Mouse (Mus musculus) intestine, postnatal 0 days (tissue): Measurements from ENCODE around the gene Rhbdf2. TPM values are rescaled to one million over a fixed set of nuclear protein-coding genes. Genes with fewer than 3 reads are reported as not detected.
A peak's percentile ranks its signal among the peaks of the same experiment; 100 is the strongest.

ENCODE experiments used
- ATAC-seq: fragments of 200-750 bp; cut with Nextera tagmentation; 2 replicates; pipeline ENCODE4 v1.8.0; 2017; ENCODE audit warnings: mild to moderate bottlenecking, moderate TSS enrichment, moderate library complexity
- H3K27ac ChIP-seq: fragments of 300-500 bp; sonication (generic); 2 replicates; pipeline ENCODE4 v1.5.1; 2014; ENCODE audit warnings: mild to moderate bottlenecking, low read depth, low read length, moderate library complexity
- H3K27me3 ChIP-seq: fragments of 300-500 bp; sonication (generic); replicated peaks from 2 replicates; pipeline ENCODE4 v1.6.1; 2014; ENCODE audit warnings: low read length, mixed read lengths; ENCODE audit not compliant: control insufficient read depth, insufficient read depth
- H3K36me3 ChIP-seq: fragments of 300-500 bp; sonication (generic); 2 replicates; pipeline ENCODE4 v1.6.1; 2014; ENCODE audit warnings: mild to moderate bottlenecking, moderate library complexity; ENCODE audit not compliant: control insufficient read depth, insufficient read depth
- H3K4me1 ChIP-seq: fragments of 300-500 bp; sonication (generic); replicated peaks from 2 replicates; pipeline ENCODE4 v1.6.1; 2014; ENCODE audit warnings: antibody characterized with exemption, low read length, mixed read lengths; ENCODE audit not compliant: control insufficient read depth, insufficient read depth
- H3K4me2 ChIP-seq: fragments of 300-500 bp; sonication (generic); replicated peaks from 2 replicates; pipeline ENCODE4 v1.6.1; 2014; ENCODE audit warnings: low read depth, mild to moderate bottlenecking, moderate library complexity
- H3K4me3 ChIP-seq: fragments of 300-500 bp; sonication (generic); 2 replicates; pipeline ENCODE4 v1.5.1; 2014; ENCODE audit warnings: low read depth, low read length
- H3K9ac ChIP-seq: fragments of 300-500 bp; sonication (generic); 2 replicates; pipeline ENCODE4 v1.6.1; 2014; ENCODE audit warnings: mild to moderate bottlenecking, low read depth, low read length
- H3K9me3 ChIP-seq: fragments of 300-500 bp; sonication (generic); 2 replicates; pipeline ENCODE4 v1.6.1; 2016; ENCODE audit warnings: mixed run types; ENCODE audit not compliant: control insufficient read depth
- CTCF ChIP-seq: sonication (generic); IDR thresholded peaks from 2 replicates; pipeline ENCODE4 v1.5.1; 2016; ENCODE audit warnings: low read depth, mild to moderate bottlenecking, control low read depth, antibody characterized with exemption, moderate library complexity
- WGBS: fragments of 180-500 bp; shearing (Covaris S2); extraction: QIAGEN DNeasy Blood & Tissue Kit; methylation state at CpG from one replicate; pipeline ENCODE4 v1.1.7; 2014; 5-methylcytosine and 5-hydroxymethylcytosine counted together
- polyA plus RNA-seq: library from polyadenylated mRNA; unstranded; fragments of >200 nt; fragmentation: Nextera tagmentation; extraction: Ambion mirVana; gene quantifications from 2 replicates; pipeline ENCODE4 v1.2.1, GENCODE M21; 2015

Gene Rhbdf2
- polyA plus RNA-seq, 1 experiment from 2014 or later = 7.6 TPM

GRCm38 (mm10) chr11:116618666-116619065, 8.2 kb downstream of the Rhbdf2 start:
- no peaks in the 10 kb centered on the region for H3K27me3 ChIP-seq
- TF ChIP-seq CTCF = no peak
- no peak overlapping the region for H3K4me3 ChIP-seq
- WGBS = 95% methylated on average over 7 of the region's 7 CpGs
- H3K9me3 ChIP-seq = no peaks in the 10 kb centered on the region
- no peak overlapping the region for H3K9ac ChIP-seq
- peaks cover 36% of the 10 kb centered on the region for H3K4me1 ChIP-seq
- H3K27ac ChIP-seq = no peak overlapping the region
- ATAC-seq = no peak
- no peak overlapping the region for H3K4me2 ChIP-seq
- H3K36me3 ChIP-seq = no peaks in the 10 kb centered on the region

- no peak for TF ChIP-seq CTCF
- Histone ChIP-seq H3K27me3 (no peaks in the 10 kb centered on the region), H3K4me2 (no peak overlapping the region), H3K27ac (no peak overlapping the region), H3K4me1 (peaks cover 35% of the 10 kb centered on the region), H3K9me3 (no peaks in the 10 kb centered on the region), H3K36me3 (no peaks in the 10 kb centered on the region), H3K4me3 (no peak overlapping the region), H3K9ac (no peak overlapping the region)
- ATAC-seq = no peak
- 84% methylated on average over 7 of the region's 7 CpGs for WGBS
Measured at GRCm38 (mm10) chr11:116617641-116618040, 9.2 kb downstream of the Rhbdf2 start.

GRCm38 (mm10) chr11:116616438-116617118, 10.2 kb downstream of the Rhbdf2 start:
- Histone ChIP-seq H3K9me3 (no peaks in the 10 kb centered on the region), H3K4me1 (peaks cover 29% of the 10 kb centered on the region), H3K9ac (no peak overlapping the region), H3K27ac (no peak overlapping the region; the same call in 1 of the 2 replicates), H3K36me3 (no peaks in the 10 kb centered on the region), H3K4me2 (0 out of 2 replicates have a peak overlapping the region, but pooled peaks have one; percentile 37), H3K27me3 (no peaks in the 10 kb centered on the region), H3K4me3 (no peak overlapping the region)
- WGBS = 68% methylated on average over 10 of the region's 10 CpGs
- ATAC-seq = no peak
- no peak for TF ChIP-seq CTCF

- Histone ChIP-seq H3K4me2 (peak overlapping the region; percentile 37), H3K27ac (no peak overlapping the region; the same call in 1 of the 2 replicates), H3K4me3 (0 out of 2 replicates have a peak overlapping the region, but pooled peaks have one; percentile 3), H3K27me3 (no peaks in the 10 kb centered on the region), H3K4me1 (peaks cover 26% of the 10 kb centered on the region), H3K36me3 (no peaks in the 10 kb centered on the region), H3K9ac (no peak overlapping the region), H3K9me3 (no peaks in the 10 kb centered on the region)
- TF ChIP-seq CTCF = peak; percentile 56
- peak; percentile 61 for ATAC-seq
- WGBS = 23% methylated on average over 15 of the region's 15 CpGs
Measured at GRCm38 (mm10) chr11:116615735-116616437, 10.9 kb downstream of the Rhbdf2 start.

GRCm38 (mm10) chr11:116613234-116613633, 13.6 kb downstream of the Rhbdf2 start:
- no peak for TF ChIP-seq CTCF
- Histone ChIP-seq H3K9me3 (no peaks in the 10 kb centered on the region), H3K9ac (no peak overlapping the region), H3K4me1 (peaks cover 15% of the 10 kb centered on the region), H3K36me3 (peaks cover 14% of the 10 kb centered on the region; the same call in 1 of the 2 replicates), H3K27me3 (no peaks in the 10 kb centered on the region), H3K4me3 (no peak overlapping the region), H3K4me2 (no peak overlapping the region), H3K27ac (no peak overlapping the region)
- no peak for ATAC-seq
- WGBS = 86% methylated on average over 6 of the region's 6 CpGs

- Histone ChIP-seq H3K9ac (no peak overlapping the region), H3K4me3 (no peak overlapping the region), H3K4me1 (peaks cover 15% of the 10 kb centered on the region), H3K4me2 (no peak overlapping the region), H3K9me3 (no peaks in the 10 kb centered on the region), H3K36me3 (peaks cover 14% of the 10 kb centered on the region; the same call in 1 of the 2 replicates), H3K27ac (no peak overlapping the region), H3K27me3 (no peaks in the 10 kb centered on the region)
- TF ChIP-seq CTCF = no peak
- WGBS = 83% methylated on average over 1 of the region's 1 CpGs
- ATAC-seq = no peak
Measured at GRCm38 (mm10) chr11:116612554-116612953, 14.3 kb downstream of the Rhbdf2 start.
